In the genomic region with DNA sequence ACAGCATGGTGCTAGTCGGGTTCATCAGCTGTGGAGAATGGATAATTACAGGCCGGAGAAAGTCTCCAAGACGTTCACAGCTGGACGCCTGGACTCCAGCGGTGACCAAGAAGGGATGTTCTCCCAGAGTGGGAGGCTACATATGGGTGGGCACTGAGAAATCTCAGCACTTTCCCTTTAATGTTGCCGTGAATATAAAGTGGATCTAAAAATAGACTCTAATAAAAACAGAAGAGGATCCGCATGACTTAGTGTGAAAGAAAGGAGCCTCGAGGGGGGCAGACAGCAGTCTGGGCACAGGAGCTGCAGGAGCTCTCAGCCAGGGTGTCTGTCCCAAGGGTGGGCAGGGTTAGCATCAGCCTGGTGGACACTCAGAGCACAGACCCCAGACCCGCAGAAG, we compare ENCODE assay signal across 13 mouse cellular contexts. TPM values are rescaled to one million over a fixed set of nuclear protein-coding genes. Genes with fewer than 3 reads are reported as not detected.
A peak's percentile ranks its signal among the peaks of the same experiment; 100 is the strongest.
DNase-seq lines count a peak whose midpoint lies in the region; ATAC-seq and TF ChIP-seq lines count a peak whose summit lies in the region.
"Had no signal": no experiment of that assay in that cellular context is flagged by ENCODE, and none has a peak within 500 bp of the region (broad histone marks: within the 10 kb centered on the region; RNA-seq: fewer than 3 reads in every experiment).

No protein-coding gene starts in this region.

- ATAC-seq in heart, postnatal 0 days (ENCODE audit: insufficient read depth, low read depth), result peak; percentile 45
- peak; percentile 44 for ATAC-seq in forebrain, embryonic 15.5 days (replicated peaks)
- 0 out of 2 replicates have a peak, but pooled peaks have one; percentile 34 for ATAC-seq in midbrain, embryonic 14.5 days (ENCODE audit: low FRiP score, low TSS enrichment)
- ATAC-seq: Patski had no signal

- DNase-seq in heart, postnatal 0 days (ENCODE audit: low spot score), result peak; percentile 67
- DNase-seq in heart, postnatal 10 days, result no peak
- no peak for DNase-seq in embryonic facial prominence, embryonic 10.5 days (ENCODE audit: low spot score)
- peak; percentile 42 for DNase-seq in midbrain, embryonic 14.5 days
- DNase-seq in retina, embryonic 14.5 days (ENCODE audit: low spot score), result no peak
- DNase-seq in spleen, adult 18-20 months, result no peak
- DNase-seq: adrenal gland, adult 2 months; heart, postnatal 14 days; liver, embryonic 13.5 days; lung, postnatal 4 days; thymus, postnatal 4 days had no signal

- H3K4me2 ChIP-seq in heart, postnatal 0 days (ENCODE audit: low read depth, low read length), result peak overlapping the region; percentile 40; the same call in 1 of the 2 replicates
- H3K4me2 ChIP-seq in forebrain, embryonic 15.5 days (replicated peaks), result no peak overlapping the region
- no peak overlapping the region for H3K4me2 ChIP-seq in midbrain, embryonic 14.5 days (ENCODE audit: low read length)
- H3K4me2 ChIP-seq: liver, embryonic 13.5 days had no signal

- no peaks in the 10 kb centered on the region for H3K9me3 ChIP-seq in heart, postnatal 0 days (replicated peaks; ENCODE audit: control insufficient read depth, low read length)
- H3K9me3 ChIP-seq in embryonic facial prominence, embryonic 10.5 days, result no peaks in the 10 kb centered on the region
- no peaks in the 10 kb centered on the region for H3K9me3 ChIP-seq in forebrain, embryonic 15.5 days
- H3K9me3 ChIP-seq in midbrain, embryonic 14.5 days (ENCODE audit: control insufficient read depth, low read length), result no peaks in the 10 kb centered on the region
- H3K9me3 ChIP-seq: liver, embryonic 13.5 days had no signal

- TF ChIP-seq CTCF in heart, postnatal 0 days (IDR thresholded peaks at IDR 0.05; ENCODE audit: low read depth), result no peak

- H3K27me3 ChIP-seq in heart, postnatal 0 days (ENCODE audit: control insufficient read depth, insufficient read depth, low read length), result no peaks in the 10 kb centered on the region
- H3K27me3 ChIP-seq in embryonic facial prominence, embryonic 10.5 days (replicated peaks; ENCODE audit: low read depth, poor library complexity, severe bottlenecking), result no peaks in the 10 kb centered on the region
- no peaks in the 10 kb centered on the region for H3K27me3 ChIP-seq in forebrain, embryonic 15.5 days
- no peaks in the 10 kb centered on the region for H3K27me3 ChIP-seq in midbrain, embryonic 14.5 days (ENCODE audit: control insufficient read depth, insufficient read depth, low read length)
- H3K27me3 ChIP-seq: liver, embryonic 13.5 days; Patski had no signal

- intact Hi-C loops in heart, postnatal 10 days (cut with DNase I), result no loop called here

- TF ChIP-seq EP300 in heart, postnatal 0 days (IDR thresholded peaks at IDR 0.05; ENCODE audit: low read depth), result no peak

- peaks cover 33% of the 10 kb centered on the region for H3K4me1 ChIP-seq in heart, postnatal 0 days (ENCODE audit: control insufficient read depth, insufficient read depth)
- H3K4me1 ChIP-seq in embryonic facial prominence, embryonic 10.5 days, result peaks cover 63% of the 10 kb centered on the region
- peaks cover 30% of the 10 kb centered on the region for H3K4me1 ChIP-seq in forebrain, embryonic 15.5 days
- peaks cover 30% of the 10 kb centered on the region for H3K4me1 ChIP-seq in midbrain, embryonic 14.5 days (ENCODE audit: control insufficient read depth, insufficient read depth, low read length)

- no peak overlapping the region for H3K4me3 ChIP-seq in heart, postnatal 0 days (ENCODE audit: low read depth, low read length)
- no peak overlapping the region for H3K4me3 ChIP-seq in embryonic facial prominence, embryonic 10.5 days
- H3K4me3 ChIP-seq in forebrain, embryonic 15.5 days, result no peak overlapping the region
- no peak overlapping the region for H3K4me3 ChIP-seq in midbrain, embryonic 14.5 days (replicated peaks; ENCODE audit: low read depth, low read length)
- H3K4me3 ChIP-seq: liver, embryonic 13.5 days had no signal

- no peak overlapping the region; the same call in 1 of the 2 replicates for H3K9ac ChIP-seq in heart, postnatal 0 days (replicated peaks; ENCODE audit: low read depth, low read length)
- H3K9ac ChIP-seq in forebrain, embryonic 15.5 days (replicated peaks), result no peak overlapping the region
- no peak overlapping the region for H3K9ac ChIP-seq in midbrain, embryonic 14.5 days (replicated peaks; ENCODE audit: low read length)
- H3K9ac ChIP-seq: liver, embryonic 13.5 days had no signal

- 36% methylated on average over 9 of the region's 9 CpGs for WGBS in heart, postnatal 0 days
- WGBS in embryonic facial prominence, embryonic 10.5 days, result 47% methylated on average over 9 of the region's 9 CpGs
- 36% methylated on average over 9 of the region's 9 CpGs for WGBS in forebrain, embryonic 15.5 days
- 32% methylated on average over 9 of the region's 9 CpGs for WGBS in midbrain, embryonic 14.5 days

- no peaks in the 10 kb centered on the region for H3K36me3 ChIP-seq in heart, postnatal 0 days (replicated peaks; ENCODE audit: control insufficient read depth, insufficient read depth, low read length)
- peaks cover 11% of the 10 kb centered on the region; the same call in 1 of the 2 replicates for H3K36me3 ChIP-seq in embryonic facial prominence, embryonic 10.5 days (replicated peaks)
- no peaks in the 10 kb centered on the region for H3K36me3 ChIP-seq in forebrain, embryonic 15.5 days
- no peaks in the 10 kb centered on the region for H3K36me3 ChIP-seq in midbrain, embryonic 14.5 days (ENCODE audit: control insufficient read depth, insufficient read depth, low read length)
- H3K36me3 ChIP-seq: liver, embryonic 13.5 days had no signal

- H3K27ac ChIP-seq in heart, postnatal 0 days (ENCODE audit: low read depth), result peak overlapping the region; percentile 52; the same call in 1 of the 2 replicates
- H3K27ac ChIP-seq in embryonic facial prominence, embryonic 10.5 days (replicated peaks), result 0 out of 2 replicates have a peak overlapping the region, but pooled peaks have one; percentile 15
- peak overlapping the region; percentile 63 for H3K27ac ChIP-seq in forebrain, embryonic 15.5 days (replicated peaks)
- H3K27ac ChIP-seq in midbrain, embryonic 14.5 days (replicated peaks; ENCODE audit: low read depth, low read length), result peak overlapping the region; percentile 64
- H3K27ac ChIP-seq: liver, embryonic 13.5 days had no signal

RNA-seq across cellular contexts. Expression of a gene that starts 59.1 kb away (rescaled TPM):
- 720 and 857 TPM in 2 replicates for total RNA-seq in heart, postnatal 0 days (2014; rRNA removed; ENCODE audit: low replicate concordance)
- 203 and 214 TPM in 2 replicates for polyA plus RNA-seq in heart, postnatal 0 days (2015; fragmentation: Nextera tagmentation; extraction: Ambion mirVana)
- total RNA-seq in heart, postnatal 10 days (2021), result 100 to 1,000 TPM; 624 to 701 TPM
- 584 and 637 TPM in 2 replicates for polyA plus RNA-seq in embryonic facial prominence, embryonic 10.5 days (2016; fragmentation: Nextera tagmentation; extraction: Ambion mirVana)
- polyA plus RNA-seq in forebrain, embryonic 15.5 days (2015; fragmentation: Nextera tagmentation; extraction: Ambion mirVana), result 615 and 648 TPM in 2 replicates
- polyA plus RNA-seq in midbrain, embryonic 14.5 days (2014; fragmentation: Nextera tagmentation; extraction: Ambion mirVana), result 484 and 702 TPM in 2 replicates

Comparison
In these comparisons a context has a peak if more than half of its experiments do, and no peak if none do; other contexts are left out.
1. DNase-seq: peak in heart, postnatal 0 days (single experiment) and midbrain, embryonic 14.5 days (single experiment); none in heart, postnatal 10 days (0 of 2), embryonic facial prominence, embryonic 10.5 days (single experiment), retina, embryonic 14.5 days (single experiment) and spleen, adult 18-20 months (0 of 2).
2. Peak in every context shown above with its lines, with median percentiles within 50 percentile points of each other: ATAC-seq and H3K27ac ChIP-seq.